Mouse (Mus musculus): Measurements from ENCODE around the gene Rabggtb. TPM values are rescaled to one million over a fixed set of nuclear protein-coding genes. Genes with fewer than 3 reads are reported as not detected.
"Not testable (repeated sequence)": the region's sequence is repeated elsewhere in the genome, so short reads cannot be mapped to it uniquely, and the experiment has no call there.

The Rabggtb gene
- polyA plus RNA-seq, 1 experiment: 89.2 TPM

DNA sequence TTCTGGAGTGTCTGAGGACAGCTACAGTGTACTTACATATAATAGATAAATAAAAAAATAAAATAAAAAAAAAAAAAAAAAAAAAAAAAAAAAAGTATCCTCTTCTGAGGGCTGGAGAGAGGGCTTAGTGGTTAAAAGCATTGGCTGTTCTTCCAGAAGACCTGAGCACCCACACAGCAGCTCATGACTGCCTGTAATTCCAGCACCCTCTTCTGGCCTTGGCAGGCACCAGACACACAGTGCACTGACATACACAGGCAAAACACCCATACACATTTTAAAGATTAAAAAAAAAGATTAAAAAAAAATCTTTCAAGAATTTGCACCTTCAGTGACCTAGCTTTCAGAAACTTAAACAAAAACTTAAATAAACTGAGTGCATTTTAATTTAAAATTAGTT lies 26.5 kb downstream of the Rabggtb start:
- no peak overlapping the region for H3K27ac ChIP-seq (ENCODE audit: insufficient read depth, low read length)
- H3K4me1 ChIP-seq (ENCODE audit: control insufficient read depth, insufficient read depth, low read length): no peaks in the 10 kb centered on the region
- no peak for TF ChIP-seq POLR2A (IDR thresholded peaks at IDR 0.05; ENCODE audit: borderline replicate concordance, insufficient read depth, low read length)
- peak; percentile 9; the same call in 1 of the 2 replicates for TF ChIP-seq CTCF (IDR thresholded peaks at IDR 0.05; ENCODE audit: borderline replicate concordance, insufficient read depth, low read depth, low read length)
- H3K4me3 ChIP-seq (replicated peaks; ENCODE audit: insufficient read depth, low read depth, low read length): no peak overlapping the region
- no peaks in the 10 kb centered on the region for H3K27me3 ChIP-seq (ENCODE audit: control insufficient read depth, insufficient read depth, low read length)
- no peak for DNase-seq

DNA sequence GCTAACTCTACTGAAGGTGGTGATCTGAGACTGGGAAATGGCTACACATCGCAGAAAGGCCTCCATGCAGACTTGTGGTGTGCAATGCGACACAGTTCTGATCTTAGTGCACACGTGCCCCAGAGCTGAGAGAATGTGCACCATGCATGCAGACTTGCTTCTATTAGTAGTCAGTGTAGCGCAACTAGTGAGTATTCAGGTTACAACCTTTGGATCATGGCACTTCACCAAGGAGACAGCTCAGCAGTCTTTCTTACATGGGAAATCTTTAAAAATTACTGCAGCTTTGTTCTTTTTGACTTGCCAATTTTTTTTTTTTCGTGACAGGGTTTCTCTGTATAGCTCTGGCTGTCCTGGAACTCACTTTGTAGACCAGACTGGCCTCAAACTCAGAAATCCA lies 41.4 kb downstream of the Rabggtb start:
- H3K4me3 ChIP-seq (replicated peaks; ENCODE audit: insufficient read depth, low read depth, low read length): no peak overlapping the region
- WGBS: 81% methylated on average over 5 of the region's 5 CpGs
- TF ChIP-seq CTCF (IDR thresholded peaks at IDR 0.05; ENCODE audit: borderline replicate concordance, insufficient read depth, low read depth, low read length) (no peak), POLR2A (IDR thresholded peaks at IDR 0.05; ENCODE audit: borderline replicate concordance, insufficient read depth, low read length) (no peak)
- H3K27ac ChIP-seq (ENCODE audit: insufficient read depth, low read length): no peak overlapping the region
- H3K4me1 ChIP-seq (ENCODE audit: control insufficient read depth, insufficient read depth, low read length): no peaks in the 10 kb centered on the region
- H3K27me3 ChIP-seq (ENCODE audit: control insufficient read depth, insufficient read depth, low read length): no peaks in the 10 kb centered on the region
- no peak for DNase-seq

GRCm38 (mm10) chr3:153867149-153868136 lies 45.4 kb downstream of the Rabggtb start:
- TF ChIP-seq POLR2A (IDR thresholded peaks at IDR 0.05; ENCODE audit: borderline replicate concordance, insufficient read depth, low read length): no peak
- TF ChIP-seq CTCF (IDR thresholded peaks at IDR 0.05; ENCODE audit: borderline replicate concordance, insufficient read depth, low read depth, low read length): peak; percentile 51; the same call in 1 of the 2 replicates
- Histone ChIP-seq H3K27ac (ENCODE audit: insufficient read depth, low read length) (no peak overlapping the region), H3K4me1 (ENCODE audit: control insufficient read depth, insufficient read depth, low read length) (no peaks in the 10 kb centered on the region), H3K4me3 (replicated peaks; ENCODE audit: insufficient read depth, low read depth, low read length) (no peak overlapping the region), H3K27me3 (ENCODE audit: control insufficient read depth, insufficient read depth, low read length) (no peaks in the 10 kb centered on the region)
- 66% methylated on average over 14 of the region's 14 CpGs for WGBS
- no peak for DNase-seq

GRCm38 (mm10) chr3:153864636-153865429 lies 48.0 kb downstream of the Rabggtb start:
- Histone ChIP-seq H3K4me3 (replicated peaks; ENCODE audit: insufficient read depth, low read depth, low read length) (no peak overlapping the region), H3K27me3 (ENCODE audit: control insufficient read depth, insufficient read depth, low read length) (no peaks in the 10 kb centered on the region), H3K4me1 (ENCODE audit: control insufficient read depth, insufficient read depth, low read length) (no peaks in the 10 kb centered on the region), H3K27ac (ENCODE audit: insufficient read depth, low read length) (no peak overlapping the region)
- TF ChIP-seq CTCF (IDR thresholded peaks at IDR 0.05; ENCODE audit: borderline replicate concordance, insufficient read depth, low read depth, low read length): no peak
- no peak for TF ChIP-seq POLR2A (IDR thresholded peaks at IDR 0.05; ENCODE audit: borderline replicate concordance, insufficient read depth, low read length)
- WGBS: 90% methylated on average over 4 of the region's 4 CpGs
- no peak for DNase-seq

DNA sequence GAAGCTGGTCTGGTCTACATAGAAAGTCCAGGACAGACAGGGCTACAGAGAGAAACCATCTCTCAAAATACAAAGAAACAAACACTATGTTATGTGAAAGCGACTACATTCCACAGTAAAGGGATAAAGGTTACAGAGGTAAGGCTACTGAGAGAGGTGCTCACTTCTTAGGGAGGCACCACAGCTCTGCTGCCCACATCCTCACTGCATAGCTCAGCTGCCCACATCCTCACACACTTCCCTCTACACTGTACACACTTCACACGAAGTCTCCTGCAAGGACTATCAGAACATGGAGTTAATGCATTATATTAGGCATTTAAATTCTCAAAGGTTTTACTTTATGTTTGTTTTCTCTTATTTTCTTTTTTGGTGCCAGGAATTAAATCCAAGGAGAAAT lies 49.0 kb downstream of the Rabggtb start:
- no peaks in the 10 kb centered on the region for H3K4me1 ChIP-seq (ENCODE audit: control insufficient read depth, insufficient read depth, low read length)
- H3K4me3 ChIP-seq (replicated peaks; ENCODE audit: insufficient read depth, low read depth, low read length): no peak overlapping the region
- 84% methylated on average over 2 of the region's 2 CpGs for WGBS
- no peak for DNase-seq
- no peaks in the 10 kb centered on the region for H3K27me3 ChIP-seq (ENCODE audit: control insufficient read depth, insufficient read depth, low read length)
- H3K27ac ChIP-seq (ENCODE audit: insufficient read depth, low read length): no peak overlapping the region
- no peak for TF ChIP-seq POLR2A (IDR thresholded peaks at IDR 0.05; ENCODE audit: borderline replicate concordance, insufficient read depth, low read length)
- TF ChIP-seq CTCF (IDR thresholded peaks at IDR 0.05; ENCODE audit: borderline replicate concordance, insufficient read depth, low read depth, low read length): no peak

- H3K4me1 ChIP-seq (ENCODE audit: control insufficient read depth, insufficient read depth, low read length); H3K4me3 ChIP-seq (replicated peaks; ENCODE audit: insufficient read depth, low read depth, low read length); H3K27ac ChIP-seq (ENCODE audit: insufficient read depth, low read length); DNase-seq; H3K27me3 ChIP-seq (ENCODE audit: control insufficient read depth, insufficient read depth, low read length): not testable (repeated sequence)
- WGBS: 91% methylated on average over 8 of the region's 8 CpGs
Observed at GRCm38 (mm10) chr3:153860392-153860791, 52.4 kb downstream of the Rabggtb start.

GRCm38 (mm10) chr3:153858350-153859001 lies 54.3 kb downstream of the Rabggtb start:
- WGBS: 84% methylated on average over 10 of the region's 10 CpGs
- no peak overlapping the region for H3K4me3 ChIP-seq (replicated peaks; ENCODE audit: insufficient read depth, low read depth, low read length)
- DNase-seq: no peak
- H3K27me3 ChIP-seq (ENCODE audit: control insufficient read depth, insufficient read depth, low read length): no peaks in the 10 kb centered on the region
- no peaks in the 10 kb centered on the region for H3K4me1 ChIP-seq (ENCODE audit: control insufficient read depth, insufficient read depth, low read length)
- no peak overlapping the region for H3K27ac ChIP-seq (ENCODE audit: insufficient read depth, low read length)
- TF ChIP-seq CTCF (IDR thresholded peaks at IDR 0.05; ENCODE audit: borderline replicate concordance, insufficient read depth, low read depth, low read length) (no peak), POLR2A (IDR thresholded peaks at IDR 0.05; ENCODE audit: borderline replicate concordance, insufficient read depth, low read length) (no peak)

Other genes starting within 250 kb of the Rabggtb start
- 11.9 and 14.6 TPM in 2 replicates for gene St6galnac3, start 187.8 kb downstream of the Rabggtb start, polyA plus RNA-seq (2012; rRNA removed)
- gene Asb17, start 68.8 kb downstream of the Rabggtb start, polyA plus RNA-seq (2012; rRNA removed): not detected in 2 replicates
- 0.10 and 0.11 TPM in 2 replicates for gene Msh4, start 6.9 kb downstream of the Rabggtb start, polyA plus RNA-seq (2012; rRNA removed)
- 58.4 and 59.4 TPM in 2 replicates for gene Acadm, start 31.6 kb upstream of the Rabggtb start, polyA plus RNA-seq (2012; rRNA removed)
- gene Slc44a5, start 60.4 kb upstream of the Rabggtb start, polyA plus RNA-seq (2012; rRNA removed): 3.4 and 3.8 TPM in 2 replicates

Data from cerebellum, adult 2 months (tissue).